Mouse (Mus musculus) small intestine, adult 2 months (tissue): ENCODE results near the gene Tmub2. TPM values are rescaled to one million over a fixed set of nuclear protein-coding genes. Genes with fewer than 3 reads are reported as not detected.

ENCODE experiments used
- H3K27ac ChIP-seq: fragments of 200-500 bp; 2 replicates; pipeline ENCODE4 v1.5.1; 2012; ENCODE audit warnings: low read depth, low read length, control low read depth, inconsistent platforms; ENCODE audit not compliant: insufficient read depth
- H3K27me3 ChIP-seq: fragments of 200-500 bp; 2 replicates; pipeline ENCODE4 v1.6.1; 2012; ENCODE audit warnings: mild to moderate bottlenecking, moderate library complexity, low read length, inconsistent platforms; ENCODE audit not compliant: control insufficient read depth, insufficient read depth
- H3K36me3 ChIP-seq: fragments of 200-500 bp; 2 replicates; pipeline ENCODE4 v1.6.1; 2012; ENCODE audit warnings: mild to moderate bottlenecking, low read length, control low read depth, inconsistent platforms; ENCODE audit not compliant: control insufficient read depth, insufficient read depth
- H3K4me1 ChIP-seq: fragments of 200-500 bp; 2 replicates; pipeline ENCODE4 v1.6.1; 2012; ENCODE audit warnings: low read length, inconsistent platforms, mixed read lengths; ENCODE audit not compliant: control insufficient read depth, insufficient read depth, insufficient read length
- H3K4me3 ChIP-seq: fragments of 200-500 bp; 2 replicates; pipeline ENCODE4 v1.5.1; 2012; ENCODE audit warnings: low read depth, mild to moderate bottlenecking, control low read depth, inconsistent platforms, low read length, moderate library complexity
- CTCF ChIP-seq: fragments of 200-500 bp; IDR thresholded peaks from 2 replicates; pipeline ENCODE4 v1.5.1; 2012; ENCODE audit warnings: low read depth, mild to moderate bottlenecking, control low read depth, inconsistent platforms, low read length, moderate library complexity, mixed read lengths; ENCODE audit not compliant: insufficient replicate concordance, insufficient read length; ENCODE audit errors: extremely low read depth
- POLR2A ChIP-seq: fragments of 200-500 bp; IDR thresholded peaks from 2 replicates; pipeline ENCODE4 v1.6.1; 2012; ENCODE audit warnings: low read depth, mild to moderate bottlenecking, control low read depth, inconsistent platforms, low read length, moderate library complexity
- WGBS: fragments of 180-500 bp; shearing (Covaris S2); methylation state at CpG from one replicate; pipeline ENCODE4 v1.1.7; 2018; 5-methylcytosine and 5-hydroxymethylcytosine counted together
- polyA plus RNA-seq: library from polyadenylated mRNA; depleted of rRNA; stranded (reverse); fragments of >200 nt; gene quantifications from 2 replicates; pipeline ENCODE4 v1.2.3, GENCODE M21; 2012; rRNA removed

Tmub2 gene
- 29.4 and 60.2 TPM in 2 replicates for polyA plus RNA-seq

DNA sequence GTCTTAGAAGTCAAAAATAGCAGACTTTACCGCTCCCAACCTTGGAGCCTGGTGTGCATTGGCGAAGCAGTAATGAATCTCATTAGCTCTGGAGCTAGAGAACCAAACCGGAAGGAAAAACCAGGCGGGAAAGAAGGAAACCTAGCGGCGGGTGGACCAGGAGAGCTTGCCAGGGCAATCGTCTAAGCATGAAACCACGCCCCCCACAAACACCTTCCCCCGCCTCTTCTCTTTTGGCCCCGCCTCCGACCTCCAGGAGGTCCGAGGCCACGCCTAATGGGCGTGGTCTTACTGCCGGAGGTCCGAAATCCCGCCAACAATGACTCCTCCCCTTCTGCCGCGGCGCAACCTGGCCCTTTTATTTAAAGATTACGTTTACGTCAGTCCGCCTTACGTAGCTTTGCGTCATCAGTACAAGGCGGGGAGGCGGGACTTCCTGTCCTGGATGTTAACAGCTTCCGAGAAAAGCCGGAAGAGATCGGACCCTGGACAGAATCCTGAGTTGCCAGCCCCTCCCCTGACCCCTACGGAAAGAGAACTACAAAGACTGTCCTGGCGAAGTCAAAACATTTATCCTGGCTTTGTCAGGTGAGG, at the start of gene Tmub2:
Gene Tmub2 (plus strand): TSS at position 431 of the 594 bp plus-strand sequence.
- Histone ChIP-seq H3K4me3 (peak within 1 kb of the TSS; percentile 79), H3K4me1 (no peaks in the 10 kb centered on the region), H3K27ac (peak within 1 kb of the TSS; percentile 74), H3K27me3 (no peaks in the 10 kb centered on the region), H3K36me3 (peaks cover 22% of the 10 kb centered on the region)
- TF ChIP-seq POLR2A (no peak), CTCF (no peak)
- WGBS: under 1% methylated on average over 32 of the region's 32 CpGs

GRCm38 (mm10) chr11:102236022-102236421, 48.7 kb upstream of the Tmub2 start:
- no peak overlapping the region for H3K27ac ChIP-seq
- no peaks in the 10 kb centered on the region for H3K27me3 ChIP-seq
- H3K36me3 ChIP-seq: no peaks in the 10 kb centered on the region
- H3K4me3 ChIP-seq: no peak overlapping the region
- peaks cover 2% of the 10 kb centered on the region; the same call in 1 of the 2 replicates for H3K4me1 ChIP-seq
- 57% methylated on average over 2 of the region's 2 CpGs for WGBS
- TF ChIP-seq POLR2A (no peak), CTCF (no peak)

DNA sequence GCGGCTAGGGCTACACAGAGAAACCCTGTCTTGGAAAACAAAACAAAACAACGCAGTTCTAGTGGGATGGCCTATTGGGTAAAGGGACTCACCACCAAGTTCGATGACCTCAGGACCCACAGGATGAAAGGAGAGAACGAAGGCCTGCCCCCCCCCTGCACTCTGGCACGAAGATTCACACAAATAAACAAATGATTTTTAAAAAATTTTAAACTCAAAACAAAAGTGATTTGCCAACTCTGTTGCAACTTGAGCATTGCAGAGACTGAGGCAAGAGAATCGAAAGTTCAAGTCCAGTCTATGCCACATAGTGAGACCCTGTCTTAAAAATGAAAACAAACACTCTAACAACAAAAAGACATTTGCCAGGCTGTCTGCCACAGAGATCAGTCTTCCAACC, 44.1 kb upstream of the Tmub2 start:
- H3K4me1 ChIP-seq: peaks cover 6% of the 10 kb centered on the region; the same call in 1 of the 2 replicates
- H3K36me3 ChIP-seq: no peaks in the 10 kb centered on the region
- no peak overlapping the region for H3K27ac ChIP-seq
- H3K4me3 ChIP-seq: no peak overlapping the region
- 79% methylated on average over 6 of the region's 6 CpGs for WGBS
- no peaks in the 10 kb centered on the region for H3K27me3 ChIP-seq
- TF ChIP-seq CTCF (no peak), POLR2A (no peak)

- 31% methylated on average over 5 of the region's 5 CpGs for WGBS
- no peak overlapping the region for H3K4me3 ChIP-seq
- peak overlapping the region; percentile 74 for H3K27ac ChIP-seq
- TF ChIP-seq CTCF (no peak), POLR2A (no peak)
- H3K27me3 ChIP-seq: no peaks in the 10 kb centered on the region
- H3K36me3 ChIP-seq: no peaks in the 10 kb centered on the region
- H3K4me1 ChIP-seq: peaks cover 6% of the 10 kb centered on the region; the same call in 1 of the 2 replicates
Observed at GRCm38 (mm10) chr11:102241246-102241645, 43.5 kb upstream of the Tmub2 start.

- Histone ChIP-seq H3K27ac (peak overlapping the region; percentile 74; the same call in 1 of the 2 replicates), H3K4me1 (peaks cover 6% of the 10 kb centered on the region; the same call in 1 of the 2 replicates)
- 74% methylated on average over 5 of the region's 5 CpGs for WGBS
Observed at GRCm38 (mm10) chr11:102241874-102242273, 42.9 kb upstream of the Tmub2 start.

GRCm38 (mm10) chr11:102244926-102245449, 39.7 kb upstream of the Tmub2 start:
- H3K4me3 ChIP-seq: peak overlapping the region; percentile 41
- 2% methylated on average over 32 of the region's 32 CpGs for WGBS

More at GRCm38 (mm10) chr11:102241874-102242273, 42.9 kb upstream of the Tmub2 start:
- Histone ChIP-seq H3K4me3 (no peak overlapping the region), H3K36me3 (no peaks in the 10 kb centered on the region), H3K27me3 (no peaks in the 10 kb centered on the region)
- TF ChIP-seq CTCF: peak; percentile 6; the same call in 1 of the 2 replicates
- no peak for TF ChIP-seq POLR2A

DNA sequence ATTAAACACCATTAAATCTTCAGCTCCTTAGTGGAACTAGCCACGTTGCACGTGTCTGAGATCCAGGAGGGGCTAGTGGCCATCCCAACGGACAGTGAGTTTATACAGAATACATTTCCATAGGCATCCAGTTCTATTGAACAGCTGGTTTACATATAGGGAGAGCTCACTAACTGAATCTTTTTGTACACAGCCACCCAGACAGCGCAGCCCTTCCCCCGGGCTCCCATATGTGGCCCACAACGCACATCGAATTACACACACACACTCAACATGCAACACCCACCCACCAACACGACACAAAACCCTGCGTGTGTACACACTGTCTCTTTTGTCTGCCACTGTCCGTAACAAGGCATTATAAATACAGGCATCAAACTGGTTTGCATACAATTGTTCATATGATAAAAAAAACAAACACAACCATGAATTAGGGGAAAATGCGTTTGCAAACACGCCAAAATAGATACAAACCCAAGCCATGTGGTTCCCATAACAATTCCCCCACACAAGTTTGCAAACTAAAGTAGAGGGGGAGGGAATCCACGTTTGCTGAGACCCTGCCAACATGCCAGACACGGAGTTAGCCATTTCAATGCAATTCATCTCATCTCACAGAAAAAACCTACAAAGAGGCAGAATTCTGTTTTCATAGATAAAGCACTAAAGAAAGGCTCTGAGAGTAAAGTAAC, 39.0 kb upstream of the Tmub2 start:
- peaks cover 6% of the 10 kb centered on the region for H3K4me1 ChIP-seq
- H3K4me3 ChIP-seq: no peak overlapping the region
- H3K27me3 ChIP-seq: no peaks in the 10 kb centered on the region
- WGBS: 66% methylated on average over 14 of the region's 14 CpGs
- no peaks in the 10 kb centered on the region for H3K36me3 ChIP-seq
- no peak; the same call in 1 of the 2 replicates for TF ChIP-seq CTCF
- TF ChIP-seq POLR2A: no peak
- no peak overlapping the region for H3K27ac ChIP-seq

More at GRCm38 (mm10) chr11:102244926-102245449, 39.7 kb upstream of the Tmub2 start:
- Histone ChIP-seq H3K27ac (no peak overlapping the region), H3K4me1 (peaks cover 6% of the 10 kb centered on the region), H3K36me3 (no peaks in the 10 kb centered on the region), H3K27me3 (no peaks in the 10 kb centered on the region)
- TF ChIP-seq POLR2A (no peak), CTCF (no peak)
